Mouse (Mus musculus) layer of hippocampus, adult 11-12 months (tissue): Measurements from ENCODE around the gene Crybb3.

ENCODE experiments used
- DNase-seq: peaks from one replicate; pipeline ENCODE4 v3.0.0; 2022; ENCODE audit warnings: low spot score

Gene Crybb3

DNA sequence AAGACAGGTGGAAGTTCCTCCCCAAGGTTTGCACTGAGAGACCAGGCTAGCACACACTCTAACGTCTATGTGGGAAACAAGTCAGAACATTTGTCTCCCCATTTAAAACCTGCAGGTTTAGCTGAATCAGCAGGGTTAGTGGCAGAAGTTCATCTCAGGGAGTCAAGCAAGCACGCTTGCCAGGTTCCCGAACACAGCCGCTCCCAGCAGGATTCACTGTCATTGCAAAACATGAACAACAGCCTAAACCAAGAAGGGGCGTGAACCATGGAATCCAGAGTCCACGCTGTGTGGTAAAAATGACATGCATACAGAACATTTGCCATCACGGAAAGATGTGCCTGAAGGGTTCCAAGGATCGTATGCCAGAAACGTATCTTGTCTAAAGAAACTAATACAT is 23.7 kb upstream of the Crybb3 start:
- no peak for DNase-seq

DNA sequence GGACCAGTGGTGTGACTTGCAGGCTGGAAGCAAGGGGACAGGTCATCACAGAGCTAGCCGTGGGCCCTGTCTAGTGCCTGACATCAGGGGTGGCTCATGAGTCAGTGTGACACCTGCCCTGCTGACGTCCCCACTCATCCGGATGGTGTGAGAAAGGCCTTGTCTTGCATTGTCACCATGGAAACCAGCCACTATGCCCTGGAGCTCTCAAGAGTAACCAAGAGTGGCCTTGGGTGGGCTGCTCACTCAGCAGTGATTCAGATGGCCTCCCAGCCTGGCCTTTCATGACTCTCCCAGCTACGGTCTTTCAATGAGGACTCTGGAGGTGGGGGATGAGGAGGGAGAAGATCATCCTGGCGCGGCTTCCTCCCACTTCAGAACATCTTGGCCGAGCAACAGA is 21.1 kb upstream of the Crybb3 start:
- no peak for DNase-seq

DNA sequence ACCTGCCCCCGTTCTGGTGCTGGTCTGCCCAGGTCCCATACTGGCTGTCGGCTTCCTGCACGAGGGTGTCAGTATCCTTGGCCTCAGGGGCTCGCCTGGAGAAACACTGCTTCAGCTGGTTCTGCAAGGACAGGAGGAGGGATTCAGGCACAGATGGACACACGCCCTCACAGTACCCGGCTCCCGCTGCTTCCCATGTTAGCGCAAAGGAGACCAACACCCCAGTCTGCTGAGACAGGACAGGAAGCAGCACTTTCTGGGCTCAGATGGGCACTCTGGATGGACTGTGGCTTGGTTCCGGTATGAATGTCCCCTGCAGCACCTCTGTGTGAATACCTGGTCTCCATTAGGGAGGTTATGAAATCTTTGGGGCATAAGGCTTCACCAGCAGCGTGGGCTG is 20.1 kb upstream of the Crybb3 start:
- no peak for DNase-seq

DNA sequence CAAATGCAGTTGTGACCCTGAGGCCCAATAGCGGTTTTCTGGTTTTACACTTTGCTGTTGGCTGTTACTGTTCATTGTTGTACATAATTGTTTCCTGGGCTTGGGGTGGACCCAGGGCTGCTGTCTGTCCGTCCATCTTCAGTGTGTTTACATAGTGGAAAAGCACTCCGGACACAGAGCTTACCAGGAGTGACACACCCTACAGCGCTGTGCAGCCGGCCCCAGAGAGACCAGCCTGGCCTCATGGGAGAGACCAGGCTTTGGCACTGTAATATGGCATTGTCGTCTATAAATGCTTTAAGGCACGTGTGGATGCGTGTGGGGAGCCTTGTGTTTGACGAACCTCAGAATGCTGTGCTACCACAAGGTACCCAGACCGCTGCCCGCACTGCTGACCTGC is 19.0 kb upstream of the Crybb3 start:
- no peak for DNase-seq

DNA sequence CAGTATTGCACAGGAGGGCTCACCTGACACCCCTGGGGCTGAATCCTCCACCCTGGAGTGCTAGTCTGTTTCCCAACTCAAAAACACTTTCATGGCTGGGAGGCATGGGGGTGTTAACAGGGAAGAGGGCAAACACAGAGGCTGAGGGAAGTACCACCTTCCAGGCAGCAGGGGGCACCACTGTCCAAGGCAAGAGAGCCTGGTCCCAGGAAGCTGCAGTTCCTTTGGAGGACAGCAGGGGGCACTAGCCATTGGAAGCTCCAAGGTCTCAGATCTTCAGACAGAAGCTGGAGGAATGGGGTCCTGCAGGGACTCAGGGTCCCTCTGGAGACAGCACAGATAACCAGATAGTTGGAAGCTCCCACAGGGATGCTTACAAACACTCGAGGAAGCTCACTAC is 18.2 kb upstream of the Crybb3 start:
- peak; percentile 93 for DNase-seq

DNA sequence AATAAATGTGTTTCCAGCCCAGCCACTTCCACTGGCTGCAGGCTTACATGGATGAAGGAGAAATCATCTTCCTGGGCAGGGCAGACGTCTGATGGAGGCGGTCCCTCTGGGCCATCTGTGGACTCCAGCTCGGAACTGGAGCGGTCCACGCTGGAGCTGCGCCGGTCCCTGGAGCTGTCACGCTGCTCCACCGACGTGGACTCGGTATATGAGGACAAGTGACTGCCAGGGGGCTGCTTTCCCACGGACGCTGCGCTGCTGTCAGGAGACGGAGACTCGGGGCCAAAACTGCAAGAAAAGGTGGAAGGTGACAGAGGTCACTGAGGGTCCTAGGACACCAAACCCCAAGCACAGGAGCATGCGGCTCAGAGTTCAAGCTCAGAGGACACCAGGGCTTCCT is 16.2 kb upstream of the Crybb3 start:
- DNase-seq = no peak

DNA sequence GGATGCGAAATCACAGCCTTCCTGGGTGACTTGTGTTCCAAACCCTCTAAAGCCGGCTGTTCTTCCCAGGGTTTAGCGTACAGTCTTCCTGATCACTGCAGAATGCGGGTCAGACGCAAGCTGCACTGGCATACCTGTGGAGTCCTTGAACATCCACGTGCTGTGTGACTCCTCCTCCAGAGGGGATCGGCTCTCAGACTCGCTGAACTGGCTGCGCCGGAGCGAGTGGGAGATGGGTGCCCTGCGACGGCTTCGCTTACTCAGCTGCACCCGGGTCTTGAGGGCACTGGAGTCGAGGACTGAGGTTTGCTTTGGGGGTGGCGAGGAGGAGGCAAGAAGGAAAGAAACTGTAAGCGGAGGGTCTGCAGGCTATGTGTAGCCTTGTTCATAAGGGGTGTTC is 14.1 kb upstream of the Crybb3 start:
- DNase-seq = no peak

DNA sequence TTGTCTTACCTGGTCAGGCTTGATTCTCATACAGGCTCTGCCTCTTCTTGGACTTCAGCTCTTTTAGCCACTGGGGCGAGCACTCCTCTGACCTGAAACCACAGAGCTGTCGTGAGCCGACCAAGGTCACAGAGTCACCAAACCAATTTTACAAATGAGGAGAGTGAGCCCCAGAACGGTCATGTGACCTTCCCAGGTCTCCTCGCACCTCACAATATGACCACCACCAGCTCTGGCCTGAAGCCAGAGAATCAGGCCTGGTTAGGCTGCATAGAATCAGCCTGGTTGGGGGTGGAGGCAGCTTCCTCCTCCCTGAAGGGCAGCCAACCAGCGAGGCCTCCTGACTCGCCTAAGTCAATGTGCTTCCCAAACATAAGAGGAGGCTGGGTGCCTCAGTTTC is 11.0 kb upstream of the Crybb3 start:
- no peak for DNase-seq

DNA sequence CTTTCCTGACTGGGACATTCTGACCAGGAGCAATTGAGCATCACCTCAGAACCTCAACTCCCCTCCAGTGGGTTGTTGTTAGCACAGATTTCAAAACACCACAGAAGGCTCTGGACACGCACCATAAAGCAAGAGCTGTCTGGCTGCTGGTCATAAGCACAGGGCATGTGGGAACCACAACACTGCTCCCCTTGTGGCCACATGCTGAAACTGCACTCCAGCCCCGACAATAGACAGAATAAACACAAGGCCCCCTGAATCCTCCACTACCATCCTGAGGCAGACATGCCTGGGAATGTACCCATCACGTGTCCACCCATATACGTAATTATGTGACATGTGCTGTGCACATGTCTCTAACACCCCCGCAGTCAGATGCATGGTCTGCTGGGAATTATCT is 9.8 kb upstream of the Crybb3 start:
- no peak for DNase-seq

DNA sequence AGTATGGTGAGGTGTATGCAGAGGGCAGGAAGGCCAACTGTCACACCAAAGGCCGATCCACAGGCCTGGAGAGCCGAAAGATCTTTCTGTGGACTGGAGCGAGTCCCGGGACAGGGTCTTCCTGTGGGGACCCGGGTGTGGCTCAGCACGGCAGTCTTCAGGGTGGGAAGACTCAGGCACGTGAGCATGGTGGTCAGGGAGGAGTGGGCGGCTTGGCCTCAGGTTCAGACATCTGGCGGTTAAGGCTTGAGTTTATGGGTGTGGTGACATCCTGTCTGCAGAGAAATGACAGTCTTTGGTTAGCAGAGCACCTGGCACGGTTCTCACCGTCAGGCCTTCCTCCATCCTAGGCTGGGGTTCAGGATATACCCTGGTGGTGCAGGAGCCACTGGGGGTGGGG is 9.4 kb upstream of the Crybb3 start:
- DNase-seq = no peak

DNA sequence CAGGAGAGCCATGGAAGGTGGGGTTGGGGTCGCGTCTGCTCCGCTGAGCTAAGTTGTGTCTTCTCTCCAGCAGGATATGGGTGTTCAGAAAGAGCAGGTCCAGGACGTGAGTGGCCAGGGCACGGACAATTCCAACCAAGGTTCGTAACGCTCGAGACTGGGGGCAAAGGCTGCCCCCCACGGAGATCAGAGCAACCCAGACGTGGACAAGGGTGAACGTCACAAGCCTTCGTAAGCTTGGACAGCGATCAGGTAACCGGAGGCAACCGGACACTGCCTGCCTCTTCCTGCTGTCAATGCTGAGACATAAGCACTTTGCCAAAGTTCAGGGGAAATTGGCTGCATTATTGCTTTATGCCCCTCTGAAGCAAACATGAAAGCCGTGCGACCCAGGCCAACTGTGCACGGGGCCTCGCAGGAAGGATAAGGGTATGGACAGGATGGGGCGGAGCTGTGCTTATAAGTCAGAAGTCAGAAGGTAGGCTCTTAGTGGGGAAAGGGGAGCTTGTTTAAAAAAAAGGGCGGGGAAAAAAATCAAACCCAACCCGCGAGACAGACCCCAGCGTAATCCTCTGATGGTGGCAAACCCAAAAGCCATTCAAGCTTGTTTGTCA is 8.8 kb upstream of the Crybb3 start:
- no peak for DNase-seq

DNA sequence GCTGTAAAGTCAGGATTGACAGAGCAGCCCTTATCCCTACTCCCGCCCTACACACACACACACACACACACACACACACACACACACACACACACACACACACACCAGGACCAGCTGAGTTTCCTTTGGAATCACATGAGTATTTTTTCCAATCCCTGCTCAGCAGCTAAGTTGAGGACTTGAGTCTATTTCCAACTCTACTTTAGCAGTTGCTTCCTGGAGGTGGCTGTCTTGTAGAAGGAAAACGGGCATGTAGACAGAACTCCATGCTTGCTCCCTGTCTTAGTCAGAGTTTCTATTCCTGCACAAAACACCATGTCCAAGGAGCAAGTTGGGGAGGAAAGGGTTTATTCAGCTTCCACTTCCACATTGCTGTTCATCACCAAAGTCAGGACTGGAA is 6.1 kb upstream of the Crybb3 start:
- no peak for DNase-seq

DNA sequence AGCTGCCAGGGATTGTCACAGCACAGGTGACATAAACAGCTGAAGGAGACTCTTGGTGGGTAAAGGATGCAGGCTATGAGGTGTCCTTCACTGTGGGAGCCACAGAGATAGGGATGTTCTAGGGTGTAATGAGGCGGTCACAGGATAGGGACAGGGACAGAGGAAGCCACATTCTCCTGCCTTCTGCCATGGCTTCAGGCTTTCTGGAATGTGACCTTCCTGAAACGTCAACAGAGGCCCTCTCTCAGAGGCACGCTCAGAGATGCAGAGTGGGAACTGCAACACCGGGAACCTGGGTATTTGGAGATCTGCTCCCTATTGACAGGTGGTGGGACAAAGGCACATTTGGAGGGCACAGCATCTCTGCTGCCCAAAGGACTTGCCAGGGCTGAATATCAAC is 5.6 kb upstream of the Crybb3 start:
- no peak for DNase-seq

DNA sequence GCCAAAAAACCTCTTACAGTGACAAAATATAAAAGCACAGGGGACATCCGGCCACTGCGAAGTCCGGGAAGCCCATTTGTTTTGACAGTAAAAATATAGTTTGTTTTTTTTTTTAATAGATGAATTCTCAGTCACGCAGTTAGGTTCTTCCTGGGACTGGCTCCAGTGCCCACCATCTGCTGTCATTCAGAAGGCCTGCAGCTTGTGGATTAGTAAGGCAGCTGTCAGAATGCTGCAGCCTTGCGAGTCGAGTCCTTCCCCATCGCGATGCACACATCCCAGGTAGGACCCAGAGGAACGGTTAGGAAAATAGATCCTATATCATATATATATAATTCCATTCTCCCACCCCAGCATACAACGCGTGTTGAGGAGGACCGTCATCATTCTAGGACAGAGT is 5.1 kb upstream of the Crybb3 start:
- DNase-seq = peak; percentile 61

DNA sequence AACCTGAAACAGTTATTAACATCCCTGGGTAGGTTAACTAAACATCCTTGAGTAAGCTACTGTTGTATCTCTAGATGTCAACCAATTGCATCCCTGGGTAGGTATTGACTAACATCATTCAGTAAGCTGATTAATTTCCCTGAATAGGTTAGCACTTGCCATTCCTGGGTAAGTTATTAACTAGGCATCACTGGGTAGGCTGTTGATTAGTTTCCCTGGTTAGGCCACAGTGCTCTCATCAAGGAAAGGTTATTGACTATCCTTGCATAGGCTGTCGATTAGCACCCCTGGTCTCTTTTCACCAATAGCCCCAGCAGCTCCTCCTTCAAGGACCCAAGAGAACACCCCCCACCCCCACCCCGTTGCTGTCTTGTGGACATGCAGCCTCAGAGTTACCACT is 4.5 kb upstream of the Crybb3 start:
- no peak for DNase-seq

DNA sequence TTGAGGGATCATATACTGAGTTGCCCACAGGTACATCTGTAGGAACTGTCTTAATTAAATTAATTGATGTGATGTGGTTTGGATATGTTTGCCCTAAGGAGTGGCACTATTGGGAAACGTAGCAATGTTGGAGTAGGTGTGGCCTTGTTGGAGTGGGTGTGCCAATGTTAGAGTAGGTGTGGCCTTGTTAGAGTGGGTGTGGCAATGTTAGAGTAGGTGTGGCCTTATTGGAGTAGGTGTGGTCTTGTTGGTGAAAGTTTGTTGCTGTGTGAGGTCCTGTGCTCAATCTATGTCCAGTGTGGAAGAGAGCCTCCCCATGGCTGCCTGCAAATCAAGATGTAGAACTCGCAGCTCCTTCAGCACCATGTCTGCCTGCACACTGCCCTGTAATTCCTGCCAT is 2.9 kb upstream of the Crybb3 start:
- DNase-seq = no peak

DNA sequence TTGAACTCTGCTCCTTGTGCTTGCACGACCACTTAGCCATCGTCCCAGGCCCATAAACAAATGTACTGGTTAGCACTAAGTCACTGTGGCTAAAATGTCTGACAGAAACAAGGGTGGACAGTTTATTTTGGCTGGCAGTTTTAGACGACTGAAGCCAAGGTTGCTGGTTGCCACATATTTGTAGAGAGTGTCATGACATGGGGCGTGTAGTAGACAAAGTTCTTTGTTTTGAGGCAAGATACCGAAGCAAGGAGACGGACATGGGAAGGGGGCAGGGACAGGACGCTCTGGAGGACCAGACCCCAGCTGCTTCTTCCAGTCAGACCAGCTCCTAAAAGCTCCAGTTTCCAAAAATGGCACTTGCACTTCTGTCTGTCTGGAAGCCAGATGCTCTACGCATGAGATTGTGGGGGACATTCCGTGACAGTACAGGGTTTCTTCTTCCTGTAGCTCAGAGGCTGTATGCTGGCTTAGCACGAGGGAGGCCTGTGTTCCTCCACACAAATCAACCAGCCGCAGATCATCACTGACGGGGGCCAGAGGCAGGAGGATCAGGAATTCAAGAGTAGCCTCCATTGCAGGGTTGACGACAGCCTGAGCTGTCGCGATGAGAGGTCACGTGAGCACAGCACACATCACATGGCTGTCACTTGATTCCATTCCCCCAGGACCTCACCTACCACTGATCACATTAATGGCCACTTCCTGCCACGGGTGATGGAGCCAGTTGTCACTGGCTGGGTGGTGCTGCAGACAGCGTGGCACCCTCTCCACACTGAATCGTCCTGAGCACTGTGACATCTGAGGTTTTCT is 1.2 kb upstream of the Crybb3 start:
- DNase-seq = no peak

DNA sequence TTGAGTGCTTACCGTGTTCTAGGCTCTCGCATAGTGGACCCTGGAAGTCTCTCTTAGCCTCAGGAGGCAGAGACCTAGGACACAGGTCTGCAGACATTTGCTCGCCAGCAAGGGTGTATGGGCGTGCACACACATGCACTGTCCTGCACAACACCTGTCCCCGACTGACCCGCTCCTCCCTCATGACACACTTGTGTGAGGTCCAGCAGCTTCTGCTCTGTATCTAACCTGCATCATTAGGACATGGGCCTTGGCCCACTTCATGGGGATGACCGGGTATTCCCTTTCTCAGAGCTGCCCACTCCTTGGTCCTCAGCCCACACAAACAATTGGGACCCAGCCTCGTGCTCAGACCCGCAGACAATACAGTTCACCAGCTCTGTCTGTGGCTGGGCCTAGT is 364 bp downstream of the Crybb3 start:
- no peak for DNase-seq

DNA sequence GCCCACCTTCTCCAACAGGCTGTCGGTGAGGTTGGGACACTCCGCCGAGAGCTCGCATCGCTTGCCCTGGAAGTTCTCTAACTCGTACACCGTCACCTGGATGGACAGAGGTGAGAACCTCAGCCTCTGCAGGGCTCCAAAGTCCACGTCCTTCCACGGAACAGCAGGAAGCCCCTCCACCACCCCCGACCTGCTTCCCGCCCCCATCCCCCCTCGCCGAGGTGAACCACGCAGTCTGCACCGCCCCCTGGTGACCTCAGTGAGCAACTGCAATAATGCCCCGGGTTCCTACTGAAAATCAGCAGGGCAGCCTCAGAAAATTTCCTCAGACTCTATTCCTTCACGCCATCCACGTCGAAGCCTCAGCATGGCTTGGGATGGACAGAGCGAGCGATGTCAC is 1.6 kb downstream of the Crybb3 start:
- no peak for DNase-seq

DNA sequence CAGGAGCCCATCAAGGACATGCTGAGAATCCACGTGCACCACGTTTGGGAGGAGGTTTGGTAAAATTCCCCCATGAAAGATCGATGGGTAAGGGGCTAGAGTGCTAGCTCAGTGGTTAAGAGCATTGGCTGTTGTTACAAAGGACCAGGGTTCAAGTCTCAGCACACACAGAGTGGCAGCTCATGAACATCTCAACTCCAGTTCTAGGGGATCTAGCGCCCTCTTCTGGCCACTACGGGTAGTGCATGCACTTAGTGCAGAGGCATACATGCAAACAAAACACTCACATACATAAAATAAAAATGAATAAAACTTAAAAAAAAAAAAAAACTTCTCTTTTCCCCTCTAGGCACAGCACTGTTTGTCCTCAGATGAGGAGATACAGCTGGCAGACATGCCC is 2.7 kb downstream of the Crybb3 start:
- DNase-seq = no peak

DNA sequence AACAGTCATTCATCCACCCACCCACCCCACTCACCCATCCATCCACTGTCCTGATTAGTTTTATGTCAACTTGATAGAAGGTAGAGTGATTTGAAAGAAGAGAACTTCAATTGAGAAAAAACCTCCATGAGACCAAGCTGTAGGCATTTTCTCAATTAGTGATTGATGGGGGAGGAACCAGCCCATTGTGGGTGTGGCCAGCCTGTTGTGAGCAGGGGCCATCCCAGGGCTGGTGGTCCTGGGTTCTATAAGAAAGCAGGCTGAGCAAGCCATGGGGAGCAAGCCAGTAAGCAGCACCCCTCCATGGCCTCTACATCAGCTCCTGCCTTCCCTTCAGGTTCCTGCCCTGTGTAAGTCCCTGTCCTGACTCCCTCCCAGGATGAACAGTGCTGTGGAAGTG is 11.4 kb downstream of the Crybb3 start, which contains the start of gene Crybb2:
Gene Crybb2, minus strand, starts transcription at position 101 of the 400 bp plus-strand sequence.
- DNase-seq = no peak

DNA sequence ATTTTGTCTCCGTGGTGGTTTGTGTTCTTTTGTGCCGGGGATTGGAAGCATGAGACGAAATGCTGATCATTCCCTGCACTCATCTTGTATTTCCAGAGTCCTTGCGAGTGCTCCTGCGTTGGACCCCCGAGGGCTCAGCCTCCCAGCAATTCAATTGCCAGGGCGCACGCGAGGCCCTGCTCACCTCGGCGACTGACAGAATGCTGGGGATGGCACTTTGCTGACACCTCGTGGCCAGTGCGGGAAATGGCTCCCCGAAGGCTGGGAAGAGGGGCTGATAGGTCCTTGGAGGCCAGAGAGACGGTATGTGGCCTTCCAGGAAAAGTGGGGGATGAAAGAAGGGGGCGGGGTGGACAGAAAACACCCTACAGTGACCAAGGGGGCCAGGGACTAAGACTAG is 27.1 kb downstream of the Crybb3 start:
- DNase-seq = peak; percentile 84

DNA sequence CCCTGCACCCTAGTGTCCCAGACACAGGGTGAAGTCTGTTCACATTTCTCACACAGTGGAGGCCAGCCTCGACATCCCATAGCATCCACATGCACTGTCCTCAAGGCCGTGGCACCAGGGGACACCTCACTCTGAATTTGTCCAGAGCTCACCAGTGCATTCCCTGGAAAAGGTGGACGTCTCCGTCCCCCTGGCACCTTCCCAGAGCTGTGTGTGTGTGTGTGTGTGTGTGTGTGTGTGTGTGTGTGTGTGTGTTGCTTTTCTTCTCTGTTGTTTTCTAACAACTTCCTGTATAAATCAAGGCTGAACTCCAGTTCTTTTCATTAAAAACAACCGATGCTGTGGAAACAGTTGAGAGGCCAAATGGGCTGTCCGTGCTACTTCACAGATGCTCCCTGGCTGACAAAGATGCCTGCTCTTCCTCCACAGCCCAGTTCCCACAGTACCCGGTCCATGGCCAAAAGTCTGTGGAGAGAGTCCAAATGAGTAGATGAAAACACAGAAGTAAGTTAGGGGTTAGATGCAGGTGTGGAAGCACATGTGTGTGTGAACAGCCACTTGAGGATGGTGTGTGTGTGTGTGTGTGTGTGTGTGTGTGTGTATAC is 30.7 kb downstream of the Crybb3 start:
- no peak for DNase-seq

DNA sequence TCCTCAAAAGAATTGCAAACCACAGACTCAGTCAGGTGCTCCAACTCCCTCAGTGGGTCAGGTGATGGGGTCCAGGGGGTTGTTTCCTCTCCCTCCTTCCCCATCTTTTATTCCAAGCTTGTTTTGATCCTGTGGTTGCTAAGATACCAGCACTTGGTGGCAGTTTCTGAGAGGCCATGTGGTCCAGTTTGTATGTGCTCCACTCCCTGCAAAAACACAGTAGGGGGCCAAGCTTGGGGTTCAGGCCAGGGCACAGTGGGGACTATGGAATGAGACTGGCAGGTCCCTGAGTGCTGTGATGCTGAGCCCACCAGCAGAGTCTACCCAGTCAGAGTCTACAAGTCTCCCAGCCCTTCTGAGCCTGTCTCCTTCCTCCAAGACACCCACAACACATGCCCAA is 31.5 kb downstream of the Crybb3 start:
- peak; percentile 29 for DNase-seq
